17 mouse cellular contexts compared by ENCODE assay signal in the genomic region with DNA sequence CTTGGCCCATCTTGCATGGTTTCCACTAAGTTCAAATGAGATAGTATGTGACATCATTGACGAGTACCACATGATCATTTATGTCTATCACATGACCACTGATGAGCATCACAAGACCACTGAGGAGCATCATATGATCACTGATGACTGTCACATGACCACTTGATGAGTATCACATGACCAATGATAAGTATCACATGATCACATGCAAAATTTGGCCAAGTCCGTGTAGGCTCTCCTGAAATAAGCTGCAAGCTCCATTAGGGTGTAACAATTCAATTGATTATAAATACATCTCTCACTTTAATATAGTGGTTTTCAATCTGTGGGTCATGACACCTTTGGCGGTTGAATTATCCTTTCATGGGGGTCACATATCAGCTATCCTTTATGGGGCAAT. TPM values are rescaled to one million over a fixed set of nuclear protein-coding genes. Genes with fewer than 3 reads are reported as not detected.
"Had no signal": no experiment of that assay in that cellular context is flagged by ENCODE, and none has a peak within 500 bp of the region (broad histone marks: within the 10 kb centered on the region; RNA-seq: fewer than 3 reads in every experiment).

No protein-coding gene starts in this region.

- H3K4me2 ChIP-seq: neural tube, embryonic 12.5 days; neural tube, embryonic 13.5 days; stomach, embryonic 15.5 days had no signal

- H3K4me1 ChIP-seq: neural tube, embryonic 12.5 days; neural tube, embryonic 13.5 days; stomach, embryonic 15.5 days had no signal

- H3K9me3 ChIP-seq: neural tube, embryonic 12.5 days; neural tube, embryonic 13.5 days; stomach, embryonic 15.5 days had no signal

- H3K9ac ChIP-seq: neural tube, embryonic 12.5 days; neural tube, embryonic 13.5 days; stomach, embryonic 15.5 days had no signal

- H3K27ac ChIP-seq: neural tube, embryonic 12.5 days; neural tube, embryonic 13.5 days; stomach, embryonic 15.5 days; stomach, postnatal 0 days had no signal

- DNase-seq: retina, postnatal 1 day; right cerebral cortex, adult 18-20 months; right cerebral cortex, postnatal 14 days; right cerebral cortex, postnatal 25 days; right cerebral cortex, postnatal 4 days; spleen, adult 18-20 months; thymus, adult 18-20 months; thymus, adult 2 months; thymus, postnatal 14 days; thymus, postnatal 25 days; thymus, postnatal 36 days; thymus, postnatal 4 days had no signal

- H3K4me3 ChIP-seq: neural tube, embryonic 12.5 days; neural tube, embryonic 13.5 days; stomach, embryonic 15.5 days had no signal

- H3K27me3 ChIP-seq: neural tube, embryonic 12.5 days; neural tube, embryonic 13.5 days; stomach, embryonic 15.5 days had no signal

- H3K36me3 ChIP-seq: neural tube, embryonic 12.5 days; neural tube, embryonic 13.5 days; stomach, embryonic 15.5 days had no signal

RNA-seq across cellular contexts. Expression of gene Stab2, which starts 52.5 kb away (rescaled TPM):
- total RNA-seq: neutrophil, adult 5-6 weeks had no signal
